Mouse (Mus musculus) CH12.LX (cell line): ENCODE measurements at regions not wholly inside any gene's neighbourhood (a gene's known extent, or its start where the extent isn't known, plus 50 kb on each side); places are given as distances from the start of the nearest gene placed in this dataset.

Experiments
- CTCF ChIP-seq, 2 experiments: IDR thresholded peaks in 1 of 2; conservative IDR thresholded peaks in 1 of 2; 2 replicates each; pipeline ENCODE4 v1.5.1; 2011 to 2012; ENCODE audit warnings: low read depth in 2 of 2, low read length in 2 of 2, improper control_type of control experiment in 1 of 2, inconsistent platforms in 1 of 2, mild to moderate bottlenecking in 1 of 2, moderate library complexity in 1 of 2
- IRF4 ChIP-seq: IDR thresholded peaks from 2 replicates; pipeline ENCODE4 v1.6.1; 2014; ENCODE audit warnings: low read depth, mild to moderate bottlenecking, inconsistent platforms, low read length, improper control_type of control experiment
- RAD21 ChIP-seq: IDR thresholded peaks from 2 replicates; pipeline ENCODE4 v1.6.1; 2011; ENCODE audit warnings: low read depth, mild to moderate bottlenecking, low read length, improper control_type of control experiment, moderate library complexity
- USF2 ChIP-seq: conservative IDR thresholded peaks from 2 replicates; pipeline ENCODE4 v1.6.1; 2011; ENCODE audit warnings: low read depth, low read length, improper control_type of control experiment
- ZKSCAN1 ChIP-seq: IDR thresholded peaks from 2 replicates; pipeline ENCODE4 v1.6.1; 2012; ENCODE audit warnings: low read depth, inconsistent platforms, low read length, improper control_type of control experiment, borderline replicate concordance

GRCm38 (mm10) chr3:144029121-144029520, 175.9 kb downstream of the Lmo4 start:
- TF ChIP-seq RAD21: no peak
- TF ChIP-seq CTCF (conservative IDR thresholded peaks at IDR 0.05 in 1 of 2, IDR thresholded peaks at IDR 0.05 in 1 of 2; ENCODE audit: low read depth in 2 of 2, low read length in 2 of 2): no peak
- no peak for TF ChIP-seq ZKSCAN1
- no peak for TF ChIP-seq USF2
- no peak for TF ChIP-seq IRF4
